Mouse (Mus musculus) CH12.LX (cell line): ENCODE measurements around the gene Sorcs1. TPM values are rescaled to one million over a fixed set of nuclear protein-coding genes. Genes with fewer than 3 reads are reported as not detected.

Experiments
- DNase-seq: peaks from one replicate; pipeline ENCODE4 v3.0.0-alpha.2; 2013; ENCODE audit errors: extremely low read depth
- H3K27ac ChIP-seq: 2 replicates; pipeline ENCODE4 v1.5.1; 2012; ENCODE audit warnings: low read depth, mild to moderate bottlenecking, control low read depth, moderate library complexity; ENCODE audit not compliant: insufficient read depth
- H3K27me3 ChIP-seq: replicated peaks from 2 replicates; pipeline ENCODE3; 2012; ENCODE audit warnings: inconsistent platforms
- H3K36me3 ChIP-seq, 2 experiments: replicated peaks in 1 of 2; 2 replicates each; pipeline versions ENCODE3 to v1.6.1; 2012; ENCODE audit warnings: inconsistent platforms in 1 of 2, low read length in 1 of 2, mild to moderate bottlenecking in 1 of 2, mixed read lengths in 1 of 2, moderate library complexity in 1 of 2; ENCODE audit not compliant: control insufficient read depth in 1 of 2, insufficient read depth in 1 of 2
- H3K4me1 ChIP-seq, 2 experiments: 2 replicates each; pipeline ENCODE4 v1.6.1; 2012; ENCODE audit warnings: inconsistent platforms in 1 of 2, moderate library complexity in 1 of 2; ENCODE audit not compliant: insufficient read depth in 2 of 2, control insufficient read depth in 1 of 2
- H3K4me2 ChIP-seq: 2 replicates; pipeline ENCODE4 v1.6.1; 2012; ENCODE audit warnings: low read depth, mild to moderate bottlenecking, control low read depth; ENCODE audit not compliant: poor library complexity, insufficient read depth, severe bottlenecking
- H3K4me3 ChIP-seq, 3 experiments: fragments of 150-350 bp in 1 of 3; sonication (generic) in 1 of 3; replicated peaks in 1 of 3; 2 replicates each; pipeline versions ENCODE3 to v1.5.1; 2011 to 2012; ENCODE audit warnings: low read depth in 2 of 3, low read length in 2 of 3, mild to moderate bottlenecking in 2 of 3, moderate library complexity in 2 of 3, control low read depth in 1 of 3, improper control_type of control experiment in 1 of 3, inconsistent platforms in 1 of 3, mixed read lengths in 1 of 3; ENCODE audit not compliant: poor library complexity in 1 of 3
- H3K79me2 ChIP-seq: replicated peaks from 2 replicates; pipeline ENCODE4 v1.6.1; 2012; ENCODE audit warnings: mild to moderate bottlenecking, moderate library complexity; ENCODE audit not compliant: control insufficient read depth, poor library complexity, insufficient read depth, severe bottlenecking; ENCODE audit errors: extremely low read depth
- H3K9ac ChIP-seq: 2 replicates; pipeline ENCODE4 v1.6.1; 2012; ENCODE audit warnings: low read depth, mild to moderate bottlenecking, control low read depth, moderate library complexity; ENCODE audit not compliant: insufficient read depth
- H3K9me3 ChIP-seq: replicated peaks from 2 replicates; pipeline ENCODE3; 2012; ENCODE audit warnings: low read length, inconsistent platforms, mixed read lengths
- CHD2 ChIP-seq: IDR thresholded peaks from 2 replicates; pipeline ENCODE4 v1.6.1; 2011; ENCODE audit warnings: low read length, improper control_type of control experiment
- E2F4 ChIP-seq: IDR thresholded peaks from 2 replicates; pipeline ENCODE4 v1.6.1; 2011; ENCODE audit warnings: low read depth, low read length, improper control_type of control experiment; ENCODE audit not compliant: insufficient replicate concordance
- ELF1 ChIP-seq: IDR thresholded peaks from 2 replicates; pipeline ENCODE4 v1.6.1; 2014; ENCODE audit warnings: low read depth, mild to moderate bottlenecking, inconsistent platforms, low read length, improper control_type of control experiment
- EP300 ChIP-seq: IDR thresholded peaks from 2 replicates; pipeline ENCODE4 v1.6.1; 2011; ENCODE audit warnings: low read length, improper control_type of control experiment
- GABPA ChIP-seq: IDR thresholded peaks from 2 replicates; pipeline ENCODE4 v1.6.1; 2012; ENCODE audit warnings: low read depth, low read length, improper control_type of control experiment, inconsistent platforms; ENCODE audit not compliant: insufficient replicate concordance
- HCFC1 ChIP-seq: IDR thresholded peaks from 2 replicates; pipeline ENCODE4 v1.6.1; 2012; ENCODE audit warnings: low read depth, mild to moderate bottlenecking, inconsistent platforms, low read length, improper control_type of control experiment
- IRF4 ChIP-seq: IDR thresholded peaks from 2 replicates; pipeline ENCODE4 v1.6.1; 2014; ENCODE audit warnings: low read depth, mild to moderate bottlenecking, inconsistent platforms, low read length, improper control_type of control experiment
- JUND ChIP-seq: conservative IDR thresholded peaks from 2 replicates; pipeline ENCODE4 v1.6.1; 2011; ENCODE audit warnings: low read depth, low read length, improper control_type of control experiment
- KAT2A ChIP-seq: IDR thresholded peaks from 2 replicates; pipeline ENCODE4 v1.6.1; 2012; ENCODE audit warnings: low read length, improper control_type of control experiment, inconsistent platforms; ENCODE audit not compliant: insufficient replicate concordance
- MAFK ChIP-seq: IDR thresholded peaks from 2 replicates; pipeline ENCODE4 v1.6.1; 2011; ENCODE audit warnings: low read length, improper control_type of control experiment; ENCODE audit not compliant: insufficient replicate concordance
- MAX ChIP-seq: IDR thresholded peaks from 2 replicates; pipeline ENCODE4 v1.6.1; 2011; ENCODE audit warnings: low read length, improper control_type of control experiment
- MAZ ChIP-seq: IDR thresholded peaks from 2 replicates; pipeline ENCODE4 v1.6.1; 2012; ENCODE audit warnings: low read depth, mild to moderate bottlenecking, inconsistent platforms, low read length, improper control_type of control experiment, moderate library complexity
- MEF2A ChIP-seq: IDR thresholded peaks from 2 replicates; pipeline ENCODE4 v1.6.1; 2014; ENCODE audit warnings: low read depth, mild to moderate bottlenecking, inconsistent platforms, low read length, improper control_type of control experiment, borderline replicate concordance
- MXI1 ChIP-seq: IDR thresholded peaks from 2 replicates; pipeline ENCODE4 v1.6.1; 2011; ENCODE audit warnings: mild to moderate bottlenecking, low read depth, low read length, improper control_type of control experiment
- MYC ChIP-seq: IDR thresholded peaks from 2 replicates; pipeline ENCODE4 v1.6.1; 2011; ENCODE audit warnings: low read depth, mild to moderate bottlenecking, improper control_type of control experiment, low read length
- NELFE ChIP-seq: IDR thresholded peaks from 2 replicates; pipeline ENCODE4 v1.6.1; 2011; ENCODE audit warnings: low read depth, low read length, improper control_type of control experiment
- NRF1 ChIP-seq: IDR thresholded peaks from 2 replicates; pipeline ENCODE4 v1.6.1; 2014; ENCODE audit warnings: low read depth, mild to moderate bottlenecking, inconsistent platforms, low read length, improper control_type of control experiment, moderate library complexity
- PAX5 ChIP-seq: IDR thresholded peaks from 2 replicates; pipeline ENCODE4 v1.6.1; 2012; ENCODE audit warnings: low read length, inconsistent platforms, mixed read lengths
- POLR2A ChIP-seq: IDR thresholded peaks from 2 replicates; pipeline ENCODE4 v1.6.1; 2011; ENCODE audit warnings: low read depth, mild to moderate bottlenecking, improper control_type of control experiment, low read length
- RCOR1 ChIP-seq: conservative IDR thresholded peaks from 2 replicates; pipeline ENCODE4 v1.6.1; 2012; ENCODE audit warnings: low read depth, mild to moderate bottlenecking, inconsistent platforms, low read length, improper control_type of control experiment
- SIN3A ChIP-seq: IDR thresholded peaks from 2 replicates; pipeline ENCODE4 v1.6.1; 2012; ENCODE audit warnings: low read length, improper control_type of control experiment, inconsistent platforms
- TBP ChIP-seq: conservative IDR thresholded peaks from 2 replicates; pipeline ENCODE4 v1.6.1; 2011; ENCODE audit warnings: low read depth, low read length, improper control_type of control experiment
- ZKSCAN1 ChIP-seq: IDR thresholded peaks from 2 replicates; pipeline ENCODE4 v1.6.1; 2012; ENCODE audit warnings: low read depth, inconsistent platforms, low read length, improper control_type of control experiment, borderline replicate concordance
- ZMIZ1 ChIP-seq: IDR thresholded peaks from 2 replicates; pipeline ENCODE4 v1.6.1; 2012; ENCODE audit warnings: low read depth, mild to moderate bottlenecking, inconsistent platforms, low read length, improper control_type of control experiment
- ZNF384 ChIP-seq: IDR thresholded peaks from 2 replicates; pipeline ENCODE4 v1.6.1; 2012; ENCODE audit warnings: low read depth, low read length, improper control_type of control experiment, inconsistent platforms
- dilution Hi-C: fragments of 300-500 bp; cut with MboI; formaldehyde crosslinking; loops from 2 replicates; pipeline ENCODE4 v1.14.3; 2020; ENCODE audit warnings: low sequenced_read_pairs; ENCODE audit not compliant: extremely low pct_unique_long_range_greater_than_20kb, extremely low pct_ligation_motif_present
- in situ Hi-C: fragments of 300-500 bp; cut with MboI; formaldehyde crosslinking; loops from 3 replicates; pipeline ENCODE4 v1.14.3; 2019; ENCODE audit warnings: low sequenced_read_pairs, low pct_ligation_motif_present, low pct_unique_long_range_greater_than_20kb, mixed read lengths
- polyA plus RNA-seq: library from polyadenylated mRNA; unstranded; fragments of >175 nt; gene quantifications from 2 replicates; pipeline ENCODE4 v1.2.1, GENCODE M21; 2012; ENCODE audit warnings: low read depth; ENCODE audit not compliant: insufficient read length
- total RNA-seq, 2 experiments: library from RNA; depleted of rRNA; stranded (reverse); fragments of 300-350 nt in 1 of 2; fragments of >200 nt in 1 of 2; gene quantifications; 2 replicates each; pipeline ENCODE4 v1.2.3; 2012 to 2014

The Sorcs1 gene
- total and polyA plus RNA-seq, 3 experiments = 0.08 TPM; not detected in 2

DNA sequence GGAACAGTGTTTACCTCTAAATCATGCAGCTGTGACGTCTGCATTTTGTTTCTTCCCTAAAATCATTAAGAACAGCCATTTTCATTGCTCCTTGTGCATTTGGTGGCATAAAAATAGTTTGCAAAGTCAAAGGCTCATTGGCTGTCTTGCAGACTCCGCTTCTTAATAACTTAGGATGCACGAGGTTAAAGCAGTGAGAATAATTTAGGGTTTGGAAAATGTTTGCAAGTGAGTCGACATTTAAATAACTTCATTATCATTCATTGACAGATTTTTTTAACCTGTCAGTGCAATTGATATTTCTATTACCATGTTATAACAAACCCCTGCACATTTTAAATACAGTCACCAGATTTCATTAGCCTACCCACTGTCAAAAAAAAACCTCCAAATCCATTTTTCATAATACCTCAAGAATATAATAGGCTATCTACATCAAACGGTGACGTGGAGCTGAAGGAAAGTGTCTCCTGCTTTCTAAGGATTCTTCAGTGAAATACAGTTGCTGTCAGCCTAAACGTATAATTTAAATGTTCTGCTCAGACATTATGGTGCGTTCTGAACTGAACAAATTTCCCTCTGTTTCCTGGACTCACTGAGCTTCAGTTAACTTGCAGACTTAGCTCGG, 288.4 kb downstream of the Sorcs1 start:
- Histone ChIP-seq H3K4me2 (no peak overlapping the region), H3K9me3 (peaks cover 44% of the 10 kb centered on the region), H3K4me1 (no peaks in the 10 kb centered on the region), H3K9ac (no peak overlapping the region), H3K4me3 (no peak overlapping the region), H3K79me2 (no peaks in the 10 kb centered on the region), H3K27ac (no peak overlapping the region), H3K36me3 (no peaks in the 10 kb centered on the region), H3K27me3 (no peaks in the 10 kb centered on the region)
- in situ Hi-C loops (no loop called here), dilution Hi-C loops (no loop called here)
- DNase-seq = no peak
- TF ChIP-seq SIN3A (no peak), MEF2A (no peak), JUND (no peak), MAFK (no peak), PAX5 (no peak), ZKSCAN1 (no peak), HCFC1 (no peak), MAZ (no peak), NELFE (no peak), ZMIZ1 (no peak), CHD2 (no peak), GABPA (no peak), MYC (no peak), MAX (no peak)

DNA sequence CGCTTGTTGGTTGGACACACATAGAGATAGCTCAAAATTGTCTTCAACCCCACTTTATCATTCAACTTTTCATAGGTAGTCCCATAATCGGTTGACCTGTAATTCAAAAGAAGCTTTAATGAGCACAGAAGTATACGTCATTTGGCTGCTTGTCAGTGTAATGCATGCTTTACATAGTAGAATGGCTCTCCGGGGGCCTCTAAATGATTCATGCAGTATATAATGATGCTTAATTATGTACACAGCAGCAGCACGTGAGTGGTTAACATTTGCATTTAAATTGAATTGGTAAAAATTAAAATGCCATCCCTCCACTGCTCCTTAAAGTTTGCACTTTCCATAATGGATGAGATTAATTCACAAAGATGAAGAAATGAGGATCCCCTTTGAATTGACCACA, 299.5 kb downstream of the Sorcs1 start:
- no peak for TF ChIP-seq NRF1
- no peak for TF ChIP-seq RCOR1
- TF ChIP-seq POLR2A = no peak
- no peak for TF ChIP-seq KAT2A
- TF ChIP-seq GABPA = no peak
- TF ChIP-seq IRF4 = no peak
- no peak for TF ChIP-seq ELF1
- no peak for TF ChIP-seq CHD2
- no peak for TF ChIP-seq MXI1
- no peak for TF ChIP-seq PAX5
- no peak for TF ChIP-seq TBP
- TF ChIP-seq ZNF384 = no peak
- TF ChIP-seq MAX = no peak
- no peak for TF ChIP-seq HCFC1
- no peak for TF ChIP-seq MAZ
- no peak for TF ChIP-seq EP300
- TF ChIP-seq E2F4 = no peak
- H3K36me3 ChIP-seq = no peaks in the 10 kb centered on the region
- no peak overlapping the region for H3K9ac ChIP-seq
- no peaks in the 10 kb centered on the region for H3K4me1 ChIP-seq
- H3K4me3 ChIP-seq = no peak overlapping the region
- DNase-seq = no peak
- H3K79me2 ChIP-seq = no peaks in the 10 kb centered on the region
- H3K9me3 ChIP-seq = peaks cover 59% of the 10 kb centered on the region
- no peaks in the 10 kb centered on the region for H3K27me3 ChIP-seq
- no peak overlapping the region for H3K4me2 ChIP-seq
- no peak overlapping the region for H3K27ac ChIP-seq
- dilution Hi-C loops = no loop called here
- in situ Hi-C loops = no loop called here
